Mouse (Mus musculus): ENCODE measurements around the gene Zglp1.

Zglp1 gene

DNA sequence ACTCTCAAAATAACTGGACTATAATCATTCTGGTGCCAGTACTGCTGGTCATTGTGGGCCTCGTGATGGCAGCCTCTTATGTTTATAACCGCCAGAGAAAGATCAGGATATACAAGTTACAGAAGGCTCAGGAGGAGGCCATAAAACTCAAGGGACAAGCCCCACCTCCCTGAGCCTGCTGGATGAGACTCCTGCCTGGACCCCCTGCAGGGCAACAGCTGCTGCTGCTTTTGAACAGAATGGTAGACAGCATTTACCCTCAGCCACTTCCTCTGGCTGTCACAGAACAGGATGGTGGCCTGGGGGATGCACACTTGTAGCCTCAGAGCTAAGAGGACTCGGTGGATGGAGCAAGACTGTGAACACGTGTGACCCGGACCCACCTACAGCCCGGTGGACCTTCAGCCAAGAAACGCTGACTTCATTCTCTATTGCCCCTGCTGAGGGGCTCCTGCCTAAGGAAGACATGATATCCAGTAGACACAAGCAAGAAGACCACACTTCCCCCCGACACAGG lies 39.1 kb downstream of the Zglp1 start:
- DNase-seq (ENCODE audit: low read depth, low spot score) = no peak

DNA sequence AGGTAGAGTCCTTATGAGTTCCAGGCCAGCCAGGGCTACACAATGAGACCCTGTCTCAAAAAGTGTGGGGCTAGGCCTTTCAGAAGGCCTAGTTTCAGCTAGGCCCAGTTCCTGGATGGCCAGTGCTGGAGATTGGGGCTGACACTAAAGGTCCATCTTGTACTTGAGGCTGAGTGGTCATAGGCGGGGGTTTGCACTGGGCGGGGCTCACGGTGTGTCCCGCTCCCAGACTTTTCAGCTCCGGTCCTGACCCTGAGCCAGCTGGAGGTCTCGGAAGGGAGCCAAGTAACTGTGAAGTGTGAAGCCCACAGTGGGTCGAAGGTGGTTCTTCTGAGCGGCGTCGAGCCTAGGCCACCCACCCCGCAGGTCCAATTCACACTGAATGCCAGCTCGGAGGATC lies 40.0 kb downstream of the Zglp1 start:
- DNase-seq (ENCODE audit: low read depth, low spot score) = no peak

DNA sequence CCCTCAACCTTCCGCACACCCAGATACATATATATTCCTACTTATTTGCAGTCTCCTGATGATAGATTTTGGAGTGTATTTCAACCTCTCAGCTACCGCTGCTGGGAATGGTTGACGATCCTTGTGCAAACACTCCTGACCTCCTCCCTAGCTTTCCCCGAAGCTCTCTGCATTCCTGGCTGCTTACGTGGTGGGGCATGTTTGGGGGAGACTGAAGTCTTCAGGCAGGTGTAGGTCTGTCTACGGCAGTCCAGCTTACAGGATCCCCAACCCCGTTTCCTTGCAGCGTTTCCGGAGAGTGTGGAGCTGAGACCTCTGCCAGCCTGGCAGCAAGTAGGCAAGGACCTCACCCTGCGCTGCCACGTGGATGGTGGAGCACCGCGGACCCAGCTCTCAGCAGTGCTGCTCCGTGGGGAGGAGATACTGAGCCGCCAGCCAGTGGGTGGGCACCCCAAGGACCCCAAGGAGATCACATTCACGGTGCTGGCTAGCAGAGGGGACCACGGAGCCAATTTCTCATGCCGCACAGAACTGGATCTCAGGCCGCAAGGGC lies 41.6 kb downstream of the Zglp1 start:
- DNase-seq (ENCODE audit: low read depth, low spot score) = no peak

DNA sequence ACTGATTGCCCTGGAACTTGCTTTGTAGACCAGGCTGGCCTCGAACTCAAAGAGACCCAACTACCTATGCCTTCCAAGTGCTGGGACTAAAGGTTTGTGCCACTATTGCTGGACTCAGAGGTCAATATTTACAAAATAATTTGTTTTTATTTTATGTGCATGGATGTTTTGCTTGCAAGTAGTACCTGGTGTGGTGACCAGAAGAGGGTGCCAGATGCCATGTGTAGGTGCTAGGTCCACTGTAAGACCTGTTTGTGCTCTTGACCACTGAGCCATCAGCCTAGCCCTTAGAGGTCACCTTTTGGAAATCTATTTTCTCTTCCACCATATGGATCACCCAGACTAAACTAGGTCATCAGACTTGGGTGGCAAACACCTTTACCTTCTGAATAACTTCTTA lies 44.2 kb downstream of the Zglp1 start:
- DNase-seq (ENCODE audit: low read depth, low spot score) = no peak

DNA sequence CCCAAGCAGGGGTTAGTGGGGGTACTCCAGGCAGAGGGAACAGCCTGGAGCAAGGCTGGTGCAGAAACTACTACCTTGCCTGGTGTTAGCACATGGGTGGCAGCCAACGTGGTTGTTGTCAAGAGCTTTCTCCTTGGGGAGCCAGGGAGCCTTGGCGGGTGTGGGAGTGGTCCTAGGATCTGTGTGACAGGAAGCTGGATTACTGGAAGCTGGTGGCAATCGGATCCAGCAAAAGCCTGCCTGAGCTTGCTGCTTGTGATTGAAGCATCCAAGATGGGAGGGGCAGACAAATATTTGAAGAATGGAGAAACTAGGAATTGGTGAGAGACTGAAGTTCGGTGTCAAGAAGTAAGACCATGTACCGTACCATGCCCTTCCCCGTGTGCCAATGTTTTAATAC lies 44.6 kb downstream of the Zglp1 start:
- no peak for DNase-seq (ENCODE audit: low read depth, low spot score)

GRCm38 (mm10) chr9:21021363-21021762 lies 45.5 kb downstream of the Zglp1 start:
- no peak for DNase-seq (ENCODE audit: low read depth, low spot score)

GRCm38 (mm10) chr9:21018600-21018999 lies 48.3 kb downstream of the Zglp1 start:
- DNase-seq (ENCODE audit: low read depth, low spot score) = no peak

- peak; percentile 46 for DNase-seq (ENCODE audit: low read depth, low spot score)
Observed at GRCm38 (mm10) chr9:21017177-21017575, 49.7 kb downstream of the Zglp1 start.

GRCm38 (mm10) chr9:21016331-21017176 lies 50.3 kb downstream of the Zglp1 start:
- DNase-seq (ENCODE audit: low read depth, low spot score) = peak; percentile 68

- peak; percentile 83 for DNase-seq (ENCODE audit: low read depth, low spot score)
Observed at GRCm38 (mm10) chr9:21015571-21016130, 51.2 kb downstream of the Zglp1 start, which contains the start of gene Icam1. TSS of gene Icam1 (plus strand) at chr9:21015985.

DNA sequence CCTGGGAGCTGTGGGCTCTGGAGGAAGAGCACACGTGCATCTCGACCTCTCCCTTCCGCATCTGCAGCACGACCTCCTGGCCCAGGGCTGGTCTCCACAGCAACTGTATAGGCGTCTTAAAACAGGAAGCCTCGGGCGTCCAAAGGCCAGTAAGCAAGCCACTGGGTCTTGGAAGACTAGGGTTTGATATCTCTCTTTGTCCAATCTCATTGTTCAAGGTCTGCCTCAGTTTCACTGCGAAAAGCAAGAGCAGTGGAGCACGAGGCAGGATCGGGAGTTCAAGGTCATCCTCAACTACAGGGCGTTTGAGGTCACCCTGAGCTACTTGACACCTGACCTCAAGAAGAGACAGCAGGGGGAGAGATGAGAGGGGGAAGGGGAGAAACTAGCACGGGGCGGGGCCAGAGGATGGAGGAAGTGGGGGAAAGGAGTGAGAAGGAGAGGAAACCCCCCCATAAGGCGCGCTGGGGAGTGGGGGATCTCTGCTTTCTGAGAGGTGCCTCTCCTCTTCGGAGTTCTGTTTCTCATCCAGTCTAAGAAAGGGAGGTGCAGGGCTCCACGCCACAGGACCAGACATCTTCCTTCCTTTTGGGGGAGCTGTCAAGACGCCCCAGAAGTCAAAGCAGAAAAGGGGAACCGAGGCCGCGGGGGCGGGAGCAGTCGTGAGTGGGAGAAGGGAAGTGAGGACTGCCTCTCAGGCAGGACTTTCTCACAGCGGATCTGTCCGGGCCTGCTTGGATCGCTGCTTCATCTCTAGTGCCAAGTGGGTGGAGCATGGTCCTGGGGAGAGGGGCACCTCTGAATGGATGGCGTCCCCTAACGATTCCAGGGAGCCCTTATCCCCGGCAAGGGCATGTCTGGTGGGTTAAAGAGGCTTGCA lies 52.0 kb downstream of the Zglp1 start:
- DNase-seq (ENCODE audit: low read depth, low spot score) = peak; percentile 80
